Mouse (Mus musculus) CH12.LX (cell line): ENCODE results near the gene Dcun1d5.

Experiments used
- CTCF ChIP-seq, 2 experiments: IDR thresholded peaks in 1 of 2; conservative IDR thresholded peaks in 1 of 2; 2 replicates each; pipeline ENCODE4 v1.5.1; 2011 to 2012; ENCODE audit warnings: low read depth in 2 of 2, low read length in 2 of 2, improper control_type of control experiment in 1 of 2, inconsistent platforms in 1 of 2, mild to moderate bottlenecking in 1 of 2, moderate library complexity in 1 of 2
- ELF1 ChIP-seq: IDR thresholded peaks from 2 replicates; pipeline ENCODE4 v1.6.1; 2014; ENCODE audit warnings: low read depth, mild to moderate bottlenecking, inconsistent platforms, low read length, improper control_type of control experiment
- POLR2A ChIP-seq: IDR thresholded peaks from 2 replicates; pipeline ENCODE4 v1.6.1; 2011; ENCODE audit warnings: low read depth, mild to moderate bottlenecking, improper control_type of control experiment, low read length

GRCm38 (mm10) chr9:7154391-7154790, 29.9 kb upstream of the Dcun1d5 start:
- no peak for TF ChIP-seq POLR2A
- TF ChIP-seq CTCF (conservative IDR thresholded peaks at IDR 0.05 in 1 of 2, IDR thresholded peaks at IDR 0.05 in 1 of 2; ENCODE audit: low read depth in 2 of 2, low read length in 2 of 2) = no peak
- TF ChIP-seq ELF1 = no peak
